Mouse (Mus musculus): ENCODE data around the gene Krtap12-1.
"Not testable (repeated sequence)": the region's sequence is repeated elsewhere in the genome, so short reads cannot be mapped to it uniquely, and the experiment has no call there.

Gene Krtap12-1

GRCm38 (mm10) chr10:77720299-77720698 is at the start of gene Krtap12-1:
Gene Krtap12-1 (plus strand): TSS chr10:77720599.
- DNase-seq (ENCODE audit: low spot score): not testable (repeated sequence)

GRCm38 (mm10) chr10:77670710-77671109 is 49.7 kb upstream of the Krtap12-1 start:
- no peak for DNase-seq (ENCODE audit: low spot score)

DNA sequence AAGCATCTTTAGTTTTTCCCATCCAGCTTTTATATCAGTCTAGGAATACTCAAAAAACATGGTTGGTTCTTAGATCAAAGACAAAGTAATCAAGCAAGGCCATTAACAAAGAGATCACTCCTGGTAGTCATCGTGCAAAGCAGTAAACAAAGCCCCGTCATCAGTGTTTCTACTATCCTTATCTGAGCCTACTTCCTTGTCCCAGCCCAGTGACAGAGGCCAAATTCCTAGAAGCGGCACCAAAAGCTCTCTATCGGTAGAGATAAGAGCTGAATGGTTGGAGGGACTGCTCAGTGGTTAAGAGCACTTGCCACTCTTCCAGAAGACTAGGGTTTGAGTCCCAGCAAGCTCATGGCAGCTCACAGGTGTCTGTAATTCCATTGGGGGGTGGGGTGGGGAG is 48.9 kb upstream of the Krtap12-1 start:
- no peak for DNase-seq (ENCODE audit: low spot score)

DNA sequence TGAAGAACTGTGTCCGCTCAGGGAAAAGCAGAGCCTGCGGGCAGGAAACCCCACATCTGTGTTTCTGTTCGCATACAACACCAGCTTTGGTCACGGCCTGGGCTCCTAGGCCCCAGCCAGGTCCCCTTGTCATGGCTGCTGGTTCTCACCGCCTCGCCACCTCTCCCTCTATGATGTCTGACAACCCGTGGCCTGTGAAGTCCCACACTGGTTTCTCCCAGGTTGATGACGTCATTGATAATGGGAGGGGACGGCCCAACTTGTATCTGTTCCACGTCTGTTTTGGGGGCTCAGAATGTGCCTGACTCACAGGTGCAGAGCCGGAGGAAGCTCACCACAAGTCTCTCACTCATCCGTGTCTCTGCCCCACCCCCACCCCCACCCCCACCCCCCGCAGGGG is 46.6 kb upstream of the Krtap12-1 start:
- DNase-seq (ENCODE audit: low spot score): no peak

DNA sequence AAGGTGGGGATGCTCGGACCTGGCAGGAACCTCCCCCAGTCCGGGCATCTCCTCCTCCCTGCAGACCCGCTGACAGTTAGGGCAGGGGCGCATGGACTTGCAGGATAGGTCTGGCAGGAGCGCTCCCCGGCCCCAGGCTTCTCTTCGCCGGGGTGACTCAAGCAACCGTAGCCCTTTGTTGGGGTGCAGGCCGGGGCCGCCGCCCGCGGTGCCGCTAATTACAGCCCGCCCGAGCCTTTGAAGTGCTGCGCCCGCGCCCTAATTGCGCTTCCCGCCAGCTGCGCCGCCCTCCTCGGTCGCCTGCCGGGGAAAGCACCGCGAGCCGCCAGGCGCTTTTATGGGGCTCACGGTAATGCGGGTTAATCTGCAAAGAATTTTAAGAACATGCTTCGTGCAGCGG is 42.8 kb upstream of the Krtap12-1 start:
- DNase-seq (ENCODE audit: low spot score): no peak

DNA sequence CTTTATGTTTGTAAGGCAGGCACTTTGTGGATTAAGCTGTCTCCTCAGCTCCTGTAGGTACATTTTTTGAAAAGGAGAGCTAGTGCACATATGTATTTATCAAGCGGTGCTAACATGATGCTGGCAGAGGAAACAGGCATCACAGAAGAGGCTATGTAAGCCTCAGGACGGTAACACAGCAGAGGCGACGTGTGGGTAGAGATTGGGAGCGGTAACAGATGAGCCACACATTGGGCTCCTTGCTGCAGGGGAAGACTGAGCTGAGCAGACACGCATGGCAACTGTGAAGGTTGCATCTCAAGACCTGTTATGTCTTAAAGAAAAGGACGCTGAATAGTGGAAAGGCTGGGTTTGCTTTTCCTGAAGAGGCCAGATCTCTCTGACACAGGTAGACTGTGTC is 37.4 kb upstream of the Krtap12-1 start:
- DNase-seq (ENCODE audit: low spot score): no peak

- DNase-seq (ENCODE audit: low spot score): no peak
These were observed 36.2 kb upstream of the Krtap12-1 start for GRCm38 (mm10) chr10:77684181-77684580.

- DNase-seq (ENCODE audit: low spot score): no peak
These were observed 34.3 kb upstream of the Krtap12-1 start, which contains the start of gene Tspear for GRCm38 (mm10) chr10:77685895-77686664. Gene Tspear (plus strand): TSS chr10:77686569.

DNA sequence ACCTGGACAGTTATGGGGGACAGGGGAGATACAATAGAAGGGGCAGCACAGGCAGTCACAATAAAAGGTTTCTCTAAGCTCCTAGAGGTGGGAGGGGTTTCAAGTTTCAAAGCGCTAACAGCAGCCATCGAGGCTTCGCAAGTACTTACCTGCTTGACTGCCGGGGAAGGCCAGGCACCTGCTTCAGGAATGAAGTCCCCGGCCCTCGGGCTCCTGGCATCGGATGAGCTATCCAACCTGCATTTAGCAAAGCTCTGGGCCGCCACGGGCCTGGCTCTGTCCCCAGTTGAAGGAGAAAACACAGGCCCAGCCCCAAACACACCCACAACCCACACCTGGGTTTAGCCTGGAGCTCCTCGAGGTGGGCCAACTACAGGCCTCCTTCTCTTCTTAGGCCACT is 33.4 kb upstream of the Krtap12-1 start:
- no peak for DNase-seq (ENCODE audit: low spot score)

DNA sequence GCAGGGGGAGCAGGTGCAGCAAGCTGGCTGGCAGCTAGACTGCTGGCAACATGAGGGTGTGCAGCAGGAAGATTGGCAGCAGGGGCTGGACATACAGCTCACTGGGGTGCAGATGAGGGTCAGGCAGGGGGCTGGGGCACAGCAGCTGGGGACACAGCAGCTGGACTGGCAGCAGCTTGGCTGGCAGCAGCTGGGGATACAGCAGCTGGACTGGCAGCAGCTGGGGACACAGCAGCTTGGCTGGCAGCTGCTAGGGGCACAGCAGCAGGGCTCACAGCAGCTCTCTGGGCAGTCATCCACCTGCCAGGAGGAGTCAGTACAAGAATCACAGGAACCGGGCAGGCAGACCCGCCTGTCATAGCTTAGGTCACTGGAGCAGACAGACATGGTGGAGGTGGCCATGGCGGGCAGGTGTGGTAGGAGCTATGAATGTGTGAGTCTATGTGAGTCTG is 30.0 kb upstream of the Krtap12-1 start, which contains the start of gene Gm19402:
Gm19402 (minus strand) TSS at position 402 of the 452 bp plus-strand sequence.
- DNase-seq (ENCODE audit: low spot score): not testable (repeated sequence)

DNA sequence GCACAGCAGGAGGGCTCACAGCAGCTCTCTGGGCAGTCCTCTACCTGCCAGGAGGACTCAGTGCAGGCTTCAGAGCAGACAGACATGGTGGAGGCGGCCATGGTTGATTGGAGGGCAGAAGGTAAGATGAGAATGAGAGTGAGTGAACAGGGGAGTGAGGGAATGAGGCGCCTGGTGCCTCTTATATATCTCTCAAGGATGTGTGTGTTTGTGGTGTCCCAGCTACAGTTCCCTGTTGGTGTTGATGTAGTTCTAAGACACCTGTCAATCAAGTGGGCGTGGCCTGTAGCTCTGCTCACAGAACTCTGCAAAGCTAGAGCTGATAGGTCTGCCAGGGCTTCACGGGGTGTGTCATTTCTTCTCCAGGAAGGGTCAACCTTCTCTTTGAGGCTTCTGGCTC is 23.3 kb upstream of the Krtap12-1 start, which contains the start of gene Gm9508:
Gm9508 (minus strand) TSS at position 101 of the 400 bp plus-strand sequence.
- DNase-seq (ENCODE audit: low spot score): no peak

GRCm38 (mm10) chr10:77706326-77706725 is 14.1 kb upstream of the Krtap12-1 start, which contains the start of gene Gm10272:
Gene Gm10272 (plus strand): TSS chr10:77706626.
- DNase-seq (ENCODE audit: low spot score): no peak

DNA sequence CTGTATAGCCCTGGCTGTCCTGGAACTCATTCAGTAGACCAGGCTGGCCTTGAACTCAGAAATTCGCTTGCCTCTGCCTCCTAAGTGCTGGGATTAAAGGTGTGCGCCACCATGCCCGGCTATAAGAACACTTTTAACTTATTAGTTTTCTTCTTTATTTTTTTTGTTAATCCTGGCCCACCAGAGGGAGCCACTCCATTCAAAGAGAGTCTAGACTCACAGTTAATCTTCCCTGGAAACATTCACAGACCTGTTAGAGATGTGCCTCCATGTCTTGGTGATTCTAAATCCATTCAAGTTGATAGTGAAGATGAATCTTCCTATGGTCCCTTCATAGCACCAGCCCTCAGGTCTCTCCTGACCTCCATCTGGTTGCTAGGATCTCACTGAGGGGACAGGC is 10.6 kb upstream of the Krtap12-1 start:
- no peak for DNase-seq (ENCODE audit: low spot score)

- not testable (repeated sequence) for DNase-seq (ENCODE audit: low spot score)
These were observed 9.2 kb upstream of the Krtap12-1 start, which contains the start of gene Gm10024 for GRCm38 (mm10) chr10:77711157-77711556. Gene Gm10024 (plus strand): TSS chr10:77711457.

DNA sequence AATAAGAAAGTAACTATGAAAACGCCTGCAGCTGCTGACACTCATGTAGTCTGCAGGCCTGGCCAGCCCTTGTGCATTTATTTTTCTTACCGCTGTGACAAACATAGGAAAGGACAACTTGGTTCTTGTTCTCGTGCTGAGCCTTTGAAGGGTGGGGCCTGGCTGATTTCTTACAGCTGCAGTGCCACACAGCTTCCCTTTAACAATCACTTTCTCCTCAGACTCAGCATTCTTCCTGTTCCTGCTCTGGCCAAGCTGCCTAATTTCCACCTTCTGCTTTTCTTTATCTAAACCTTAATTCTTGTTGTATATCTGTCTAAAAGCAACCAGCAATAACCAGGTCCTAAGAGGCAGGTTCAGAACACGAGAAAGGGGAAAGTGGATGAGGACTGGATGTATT is 6.7 kb upstream of the Krtap12-1 start:
- no peak for DNase-seq (ENCODE audit: low spot score)

- no peak for DNase-seq (ENCODE audit: low spot score)
These were observed 4.9 kb upstream of the Krtap12-1 start, which contains the start of gene Gm10142 for GRCm38 (mm10) chr10:77715507-77715906. Gene Gm10142 (plus strand): TSS chr10:77715807.

DNA sequence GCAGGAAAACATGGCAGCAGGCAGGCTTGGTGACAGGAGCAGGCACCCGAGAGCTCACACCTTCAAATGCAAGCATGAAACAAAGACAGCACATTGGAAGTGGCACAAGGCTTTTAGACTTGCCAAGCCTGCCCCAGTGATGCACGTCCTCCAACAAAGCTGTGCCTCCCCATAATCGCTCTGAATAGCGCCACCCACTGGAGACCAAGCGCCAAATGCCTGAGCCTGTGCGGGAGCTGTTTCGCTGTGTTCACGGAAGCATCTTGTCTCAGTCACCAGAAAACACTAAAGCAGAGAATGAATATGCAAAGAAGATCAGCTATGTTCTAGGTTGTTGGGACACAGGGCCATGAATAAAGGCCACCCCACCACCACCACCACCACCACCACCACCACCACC is 4.5 kb downstream of the Krtap12-1 start:
- no peak for DNase-seq (ENCODE audit: low spot score)

GRCm38 (mm10) chr10:77726186-77726585 is 5.8 kb downstream of the Krtap12-1 start, which contains the start of gene Gm10100:
Gene Gm10100 (plus strand): TSS chr10:77726486.
- no peak for DNase-seq (ENCODE audit: low spot score)

DNA sequence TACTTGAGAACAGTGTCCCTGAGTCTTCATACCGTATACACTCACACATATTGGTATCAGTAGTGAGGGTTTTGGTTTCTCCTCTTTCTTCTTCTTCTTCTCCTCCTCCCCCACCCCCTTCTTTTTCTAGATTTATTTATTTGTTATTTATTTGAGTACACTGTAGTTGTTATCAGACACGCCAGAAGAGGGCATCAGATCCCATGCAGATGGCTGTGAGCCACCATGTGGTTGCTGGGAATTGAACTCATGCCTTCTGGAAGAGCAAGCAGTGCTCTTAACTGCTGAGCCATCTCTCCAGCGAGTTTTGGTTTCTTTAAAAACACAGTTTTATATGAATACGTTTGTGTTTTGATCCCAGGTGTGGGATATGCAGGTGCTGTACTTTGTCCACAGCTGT is 7.9 kb downstream of the Krtap12-1 start:
- no peak for DNase-seq (ENCODE audit: low spot score)

DNA sequence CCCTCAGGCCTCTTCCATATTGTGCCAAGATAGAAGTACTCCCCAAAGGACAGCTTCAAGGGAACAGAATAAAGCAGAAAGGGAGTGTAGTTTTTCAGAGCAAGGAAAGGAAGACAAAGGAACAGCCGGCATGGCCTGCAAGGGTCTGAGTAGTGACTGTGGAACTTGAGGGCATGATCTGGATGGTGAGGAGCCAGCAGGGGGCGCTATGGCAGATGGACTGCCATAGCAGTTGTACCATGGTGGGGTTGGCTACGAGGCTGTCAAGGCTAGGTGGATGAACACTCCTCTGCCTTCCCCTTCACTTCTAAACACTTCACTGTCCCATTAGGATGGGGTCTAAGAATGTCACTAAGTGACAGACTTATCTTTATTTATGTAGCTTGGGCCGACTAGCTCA is 8.8 kb downstream of the Krtap12-1 start:
- DNase-seq (ENCODE audit: low spot score): no peak

GRCm38 (mm10) chr10:77735928-77736327 is 15.5 kb downstream of the Krtap12-1 start:
- no peak for DNase-seq (ENCODE audit: low spot score)

DNA sequence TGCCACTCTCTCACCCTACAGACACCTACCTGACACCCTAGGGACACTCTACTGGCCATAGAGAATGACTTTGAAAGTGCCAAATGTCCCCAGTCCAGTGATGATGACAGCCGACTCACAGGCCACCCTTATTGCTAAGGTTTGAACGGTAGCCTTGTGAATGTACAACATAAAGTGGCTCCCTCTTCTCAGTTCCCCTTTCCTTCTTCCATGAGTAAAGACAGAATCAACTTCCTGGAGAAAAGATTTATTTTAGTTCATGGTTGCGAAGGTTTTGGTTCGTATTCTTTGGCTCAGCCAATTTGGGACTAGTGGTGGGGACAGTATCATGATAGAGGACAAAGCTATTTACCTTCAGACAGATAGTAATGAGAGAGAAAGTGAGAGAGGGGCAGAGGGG is 18.5 kb downstream of the Krtap12-1 start:
- no peak for DNase-seq (ENCODE audit: low spot score)

- not testable (repeated sequence) for DNase-seq (ENCODE audit: low spot score)
These were observed 21.7 kb downstream of the Krtap12-1 start, which contains the start of gene Gm18596 for GRCm38 (mm10) chr10:77741924-77742688. Gene Gm18596 (minus strand): TSS chr10:77742638.
